Mouse (Mus musculus): ENCODE measurements at regions not wholly inside any gene's neighbourhood (a gene's known extent, or its start where the extent isn't known, plus 50 kb on each side); places are given as distances from the start of the nearest gene placed in this dataset.

DNA sequence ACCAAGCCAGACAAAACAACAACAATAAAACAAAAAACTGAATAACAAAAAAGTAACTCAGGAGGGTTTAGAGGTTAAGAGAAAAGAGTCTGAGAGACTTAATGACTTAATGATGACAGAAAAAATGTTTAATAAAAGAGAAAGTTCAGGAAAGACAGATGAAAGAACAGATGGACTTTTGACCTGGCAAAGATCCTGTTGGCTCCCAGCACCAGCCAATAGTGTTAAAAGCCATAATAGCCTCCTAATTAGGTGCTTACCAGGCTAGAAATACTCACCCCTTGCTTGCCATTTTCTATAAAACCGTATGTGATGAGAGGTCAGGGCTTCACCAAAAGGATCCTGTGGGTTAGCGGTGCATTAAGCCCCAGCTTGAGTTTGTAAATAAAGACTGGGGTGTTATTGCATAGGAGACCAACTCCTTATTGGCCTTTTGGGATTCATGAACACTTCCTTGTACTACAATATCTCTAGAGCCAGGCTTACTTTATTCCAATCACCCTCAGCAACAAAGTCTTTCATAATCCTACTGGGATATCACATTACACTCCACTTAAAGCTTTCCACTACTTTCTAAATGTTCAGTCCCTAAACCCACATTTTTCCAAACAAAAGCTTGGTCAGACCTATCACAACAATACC is 282.1 kb upstream of the Rasa1 start:
- no peak for DNase-seq (ENCODE audit: low read depth)

GRCm38 (mm10) chr13:85557821-85558220 is 268.9 kb upstream of the Rasa1 start:
- no peak for DNase-seq (ENCODE audit: low read depth)

GRCm38 (mm10) chr13:85556101-85556853 is 267.3 kb upstream of the Rasa1 start:
- DNase-seq (ENCODE audit: low read depth), result peak; percentile 81

GRCm38 (mm10) chr13:85553072-85553471 is 264.1 kb upstream of the Rasa1 start:
- DNase-seq (ENCODE audit: low read depth), result no peak

DNA sequence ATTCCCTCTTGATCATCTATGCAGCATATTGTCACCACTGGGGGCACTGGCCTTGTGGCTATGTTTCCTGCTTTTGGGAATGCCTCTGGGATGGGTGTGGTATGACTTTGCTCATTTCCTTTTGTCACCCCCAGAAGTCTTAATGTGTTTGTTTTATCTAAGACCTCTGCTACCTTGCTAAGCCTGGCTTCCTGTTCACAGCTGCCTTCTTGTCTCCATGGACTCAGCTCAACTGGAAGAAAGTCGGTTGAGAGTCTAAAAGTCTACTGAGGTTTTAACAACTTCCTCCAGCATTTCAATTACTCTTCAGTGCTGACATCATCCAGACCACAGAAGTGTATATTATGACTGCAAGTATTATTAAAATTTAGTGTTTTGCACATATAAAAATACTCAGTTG is 220.7 kb upstream of the Rasa1 start:
- peak; percentile 78 for DNase-seq (ENCODE audit: low read depth)

DNA sequence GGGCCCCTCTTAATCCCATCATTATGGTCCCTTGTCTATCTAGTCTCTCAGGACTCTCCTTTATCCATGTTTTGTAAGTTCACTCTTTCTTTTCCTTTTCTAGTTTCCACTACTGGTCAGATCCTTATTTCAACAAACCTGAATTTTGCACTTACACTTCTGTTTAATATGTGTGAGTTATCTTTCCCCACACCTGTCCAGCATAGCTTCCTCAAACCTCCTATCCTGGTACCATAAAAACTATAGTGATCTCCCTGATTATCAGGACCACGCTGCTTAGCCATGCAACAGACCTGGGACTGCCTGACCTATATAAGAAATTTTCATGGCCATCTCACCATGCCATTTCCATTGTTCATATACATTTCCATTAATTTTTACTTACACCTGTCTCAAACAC is 219.6 kb upstream of the Rasa1 start:
- no peak for DNase-seq (ENCODE audit: low read depth)

GRCm38 (mm10) chr13:85507374-85508101 is 218.6 kb upstream of the Rasa1 start:
- DNase-seq (ENCODE audit: low read depth), result peak; percentile 90

- peak; percentile 80 for DNase-seq (ENCODE audit: low read depth)
Observed at GRCm38 (mm10) chr13:85506875-85507274, 217.9 kb upstream of the Rasa1 start.

- no peak for DNase-seq (ENCODE audit: low read depth)
Observed at GRCm38 (mm10) chr13:85506030-85506429, 217.1 kb upstream of the Rasa1 start.

DNA sequence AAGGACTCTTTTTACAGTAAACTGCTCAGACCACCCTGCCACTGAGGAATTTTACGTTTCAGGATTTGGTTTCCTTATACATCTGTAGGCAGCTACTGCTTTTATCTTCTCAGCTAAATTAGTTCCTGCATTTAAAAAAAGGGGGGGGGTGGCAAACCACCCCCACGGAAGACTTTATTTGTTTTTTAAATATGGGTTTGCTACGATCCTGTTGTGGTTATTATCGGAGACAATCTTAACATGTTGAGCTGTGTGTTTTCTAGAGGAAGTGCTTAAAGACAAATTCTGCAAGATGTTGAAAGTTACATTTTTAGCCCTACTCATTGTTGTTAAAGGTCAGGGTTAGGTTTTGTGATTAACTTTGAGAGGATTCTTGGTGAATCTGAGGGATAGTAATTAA is 216.1 kb upstream of the Rasa1 start:
- peak; percentile 63 for DNase-seq (ENCODE audit: low read depth)

- DNase-seq (ENCODE audit: low read depth), result no peak
Observed at GRCm38 (mm10) chr13:85504001-85504400, 215.1 kb upstream of the Rasa1 start.

DNA sequence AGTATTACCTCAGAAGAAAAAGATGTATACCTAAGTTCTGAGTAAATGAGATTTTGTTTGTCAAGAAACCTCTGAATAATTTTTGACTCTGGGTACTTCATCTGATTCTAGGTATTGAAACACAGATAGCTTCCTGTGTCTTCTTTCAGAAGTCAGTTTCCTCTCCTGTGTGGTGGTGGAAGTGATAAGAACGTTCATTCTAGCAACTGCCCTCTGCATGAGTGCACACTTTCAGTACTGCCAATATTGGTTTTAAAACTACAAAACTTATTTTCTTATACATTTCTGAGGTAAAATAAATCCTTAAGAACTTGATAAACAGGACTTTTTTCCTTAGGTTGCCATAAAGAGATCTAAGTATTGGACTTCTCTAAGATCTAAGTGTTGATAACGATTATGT is 209.8 kb upstream of the Rasa1 start:
- DNase-seq (ENCODE audit: low read depth), result peak; percentile 66

- peak; percentile 54 for DNase-seq (ENCODE audit: low read depth)
Observed at GRCm38 (mm10) chr13:85484790-85485189, 195.9 kb upstream of the Rasa1 start.

DNA sequence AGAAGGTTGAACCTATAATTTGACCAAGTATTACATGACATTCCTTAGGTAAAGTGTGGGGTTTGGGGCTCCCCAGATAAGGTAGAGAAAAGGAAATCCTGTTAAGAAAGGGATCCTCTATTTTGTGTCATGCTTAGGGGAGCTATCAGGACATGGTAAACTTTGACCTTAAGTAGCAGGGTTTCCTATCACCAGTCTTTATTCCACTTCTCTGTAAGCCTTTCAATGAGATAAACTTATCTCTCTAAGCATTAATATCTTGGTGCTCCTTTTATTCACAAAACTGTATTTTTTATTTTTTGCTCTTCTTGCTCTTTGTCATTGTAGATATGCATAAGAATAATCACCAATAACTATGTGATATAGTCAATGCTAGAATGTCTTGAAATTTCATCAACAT is 194.4 kb upstream of the Rasa1 start:
- DNase-seq (ENCODE audit: low read depth), result no peak

DNA sequence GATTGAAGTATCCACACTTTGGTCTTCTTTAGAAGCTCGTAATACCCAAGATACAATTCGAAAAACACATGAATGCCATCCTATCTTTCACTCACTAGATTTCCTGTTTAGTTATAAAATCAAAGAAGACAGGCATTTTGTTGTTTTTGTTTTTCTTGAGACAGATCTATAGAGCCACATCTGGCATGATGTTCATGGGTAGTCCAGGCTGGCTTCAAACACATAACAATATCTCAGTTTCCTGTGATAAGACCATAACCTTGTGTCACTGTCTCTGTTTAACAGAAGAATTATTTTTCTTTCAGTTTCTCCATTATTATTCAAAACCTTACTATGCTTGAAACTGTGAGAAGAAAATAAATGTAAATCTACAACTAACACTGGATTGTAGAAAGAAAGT is 190.5 kb upstream of the Rasa1 start:
- peak; percentile 45 for DNase-seq (ENCODE audit: low read depth)

DNA sequence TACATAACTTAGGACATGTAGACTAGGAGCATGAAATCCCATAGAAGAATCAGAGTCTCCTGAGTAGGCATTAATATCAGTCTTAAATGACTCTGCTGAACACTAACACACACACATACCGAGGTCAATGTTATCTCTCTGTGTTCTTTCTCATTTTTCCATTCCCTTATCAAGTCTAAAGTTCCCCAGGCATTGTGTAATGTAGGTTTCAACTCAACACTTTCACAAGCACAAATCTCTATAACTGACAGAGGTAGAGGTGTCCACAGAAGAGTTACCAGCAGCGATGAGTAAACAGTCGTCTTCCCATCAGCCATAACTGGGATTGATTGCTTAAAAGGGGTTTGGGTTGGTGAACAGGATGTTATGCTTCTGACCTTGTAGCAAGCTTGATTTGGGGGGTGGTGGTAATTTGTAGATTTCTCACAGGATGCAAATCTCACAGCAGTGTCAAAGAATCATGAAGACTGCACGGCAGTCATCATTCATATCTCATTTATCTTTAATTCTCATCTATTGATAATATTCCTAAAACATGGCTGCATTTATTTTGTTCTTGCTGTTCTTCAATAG is 187.4 kb upstream of the Rasa1 start:
- no peak for DNase-seq (ENCODE audit: low read depth)

DNA sequence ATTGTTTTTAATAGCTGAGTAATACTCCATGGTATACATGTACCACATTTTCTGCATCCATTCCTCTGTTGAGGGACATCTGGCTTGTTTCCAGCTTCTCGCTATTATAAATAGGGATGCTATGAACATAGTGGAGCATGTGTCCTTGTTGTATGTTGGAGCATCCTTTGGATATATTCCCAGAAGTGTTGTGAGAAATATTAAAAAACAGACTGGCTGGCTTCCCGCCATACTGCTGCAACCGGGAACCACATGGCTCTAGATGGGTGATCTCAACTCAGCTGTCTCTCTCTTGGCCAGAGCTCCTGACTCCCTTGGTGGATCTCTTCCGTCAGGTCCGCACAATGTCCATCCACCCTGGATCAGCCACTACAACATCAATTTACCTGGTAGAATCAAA is 182.4 kb upstream of the Rasa1 start:
- no peak for DNase-seq (ENCODE audit: low read depth)

GRCm38 (mm10) chr13:85459387-85459786 is 170.5 kb upstream of the Rasa1 start:
- no peak for DNase-seq (ENCODE audit: low read depth)

- no peak for DNase-seq (ENCODE audit: low read depth)
Observed at GRCm38 (mm10) chr13:85458611-85459010, 169.7 kb upstream of the Rasa1 start.

DNA sequence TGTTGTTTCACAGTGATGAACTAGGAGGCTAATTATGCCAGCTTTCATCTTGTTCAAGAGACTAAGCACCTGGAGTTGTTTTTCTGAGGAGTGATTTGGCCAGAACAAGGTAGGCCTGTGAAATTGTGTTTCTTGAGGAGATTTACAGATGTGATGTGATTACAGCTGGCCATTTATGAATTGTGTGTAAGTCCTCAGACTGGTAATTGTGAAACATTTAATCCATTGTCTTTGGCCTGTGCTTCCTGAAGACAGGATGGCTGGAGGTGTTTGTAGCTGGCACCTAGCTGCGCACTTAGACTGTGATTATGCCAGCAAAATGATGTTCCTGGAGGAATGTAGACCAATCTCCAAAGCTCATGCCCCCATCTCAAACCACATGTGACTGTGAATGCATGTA is 150.7 kb upstream of the Rasa1 start:
- DNase-seq (ENCODE audit: low read depth), result no peak

GRCm38 (mm10) chr13:85437875-85438274 is 148.9 kb upstream of the Rasa1 start:
- no peak for DNase-seq (ENCODE audit: low read depth)

- no peak for DNase-seq (ENCODE audit: low read depth)
Observed at GRCm38 (mm10) chr13:85437009-85437408, 148.1 kb upstream of the Rasa1 start.

DNA sequence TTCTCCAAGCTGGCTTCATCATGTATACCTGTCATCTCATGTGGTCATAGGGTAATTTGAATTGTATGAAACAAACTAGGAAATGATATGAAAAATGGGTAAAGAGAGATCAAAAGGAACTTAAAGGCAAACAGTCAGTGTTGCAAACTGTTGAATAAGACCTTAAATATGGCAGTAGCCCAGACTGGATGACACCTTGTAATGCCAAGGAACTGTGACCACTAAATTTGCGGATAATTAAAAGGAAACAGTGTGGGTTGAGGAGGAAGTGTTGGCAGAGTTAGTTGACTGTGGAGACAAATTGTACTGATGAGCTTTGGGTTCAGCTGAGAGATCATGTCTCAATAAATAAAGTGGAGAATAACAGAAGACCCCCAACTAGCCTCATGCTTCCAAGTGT is 147.3 kb upstream of the Rasa1 start:
- DNase-seq (ENCODE audit: low read depth), result no peak

Measured in naive thymus-derived CD4-positive, alpha-beta T cell, adult 2 months (primary cell).